Mouse (Mus musculus) layer of hippocampus, adult 11-12 months (tissue): ENCODE results near the gene Spdef.

Experiments
- DNase-seq: peaks from one replicate; pipeline ENCODE4 v3.0.0; 2022; ENCODE audit warnings: low spot score

Gene Spdef

GRCm38 (mm10) chr17:27728770-27729169, at the start of gene Spdef:
Gene Spdef, minus strand, starts transcription at chr17:27728955.
- DNase-seq, result no peak

GRCm38 (mm10) chr17:27777823-27778222, 49.1 kb upstream of the Spdef start:
- DNase-seq, result no peak

- DNase-seq, result no peak
Measured at GRCm38 (mm10) chr17:27774198-27774597, 45.4 kb upstream of the Spdef start.

- no peak for DNase-seq
Measured at GRCm38 (mm10) chr17:27771616-27772015, 42.9 kb upstream of the Spdef start.

DNA sequence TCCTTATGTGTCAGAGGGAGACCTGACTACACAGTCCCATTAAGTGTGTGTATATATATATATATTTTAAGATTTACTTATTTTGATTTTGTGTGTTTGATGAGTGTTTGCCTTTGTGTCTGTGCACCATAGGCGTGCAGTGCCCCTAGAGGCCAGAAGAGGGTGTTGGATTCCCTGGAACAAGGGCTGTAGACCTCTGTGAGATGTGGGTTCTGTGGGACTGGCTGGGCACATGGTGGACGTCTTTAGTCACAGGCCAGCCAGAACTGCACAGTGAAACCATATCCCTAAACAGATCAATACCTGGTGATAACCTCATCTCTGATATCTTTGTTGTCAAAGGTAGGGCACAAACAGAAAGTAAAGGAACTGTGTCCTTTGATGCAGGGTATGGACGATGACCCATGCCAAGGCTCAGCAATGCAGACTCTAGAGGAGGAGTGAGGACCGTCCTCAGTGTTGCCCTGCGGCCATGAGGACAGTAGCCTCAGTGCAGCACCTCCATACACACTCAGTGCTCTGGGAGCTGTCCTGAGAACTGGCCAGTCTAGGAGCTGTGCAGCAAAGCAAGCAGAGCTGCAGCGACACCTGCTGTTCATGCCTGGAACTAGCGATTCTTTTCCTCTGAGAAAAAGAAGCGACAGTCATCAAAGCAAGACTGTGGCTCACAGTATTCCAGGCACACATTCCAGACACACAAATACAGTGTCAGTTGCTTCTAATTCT, 40.2 kb upstream of the Spdef start:
- DNase-seq, result peak; percentile 81

- DNase-seq, result no peak
Measured at GRCm38 (mm10) chr17:27767543-27767942, 38.8 kb upstream of the Spdef start.

DNA sequence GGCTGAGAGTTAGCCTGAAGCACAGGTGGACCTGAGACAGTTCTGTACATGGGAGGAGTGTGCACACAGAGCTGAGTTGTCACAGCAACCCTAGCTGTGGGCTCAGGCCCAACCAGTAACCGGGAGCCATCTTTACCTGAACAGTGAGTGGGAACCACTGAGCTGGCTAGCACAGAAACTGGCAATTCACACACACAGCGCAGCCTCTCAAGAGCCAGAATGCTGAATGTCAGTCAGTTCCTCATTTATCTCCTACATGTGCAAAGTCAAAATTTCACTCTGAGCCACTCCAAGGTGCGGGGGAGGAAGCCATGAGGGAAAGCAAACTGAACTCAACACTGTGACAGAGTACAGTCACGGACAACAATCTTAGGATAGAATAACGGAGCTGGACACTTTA, 38.4 kb upstream of the Spdef start:
- DNase-seq, result no peak

GRCm38 (mm10) chr17:27765066-27765465, 36.3 kb upstream of the Spdef start:
- no peak for DNase-seq

DNA sequence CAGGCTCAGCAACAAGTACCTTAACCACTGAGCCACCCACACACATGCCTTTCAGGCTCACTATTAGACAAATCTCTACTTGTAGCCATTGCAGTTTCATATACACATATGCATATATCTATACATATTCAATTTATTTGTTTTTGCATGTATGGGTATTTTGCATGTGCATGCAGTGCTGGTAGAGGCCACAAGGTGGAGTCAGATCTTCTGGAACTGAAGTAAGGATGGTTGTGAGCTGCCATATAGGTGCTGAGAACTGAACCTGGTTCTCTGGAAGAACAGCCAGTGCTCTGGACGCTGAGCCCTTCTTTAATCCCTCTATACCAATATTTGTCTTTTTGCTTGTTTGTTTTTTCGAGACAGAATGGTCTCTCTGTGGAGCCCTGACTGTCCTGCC, 35.7 kb upstream of the Spdef start:
- DNase-seq, result no peak

DNA sequence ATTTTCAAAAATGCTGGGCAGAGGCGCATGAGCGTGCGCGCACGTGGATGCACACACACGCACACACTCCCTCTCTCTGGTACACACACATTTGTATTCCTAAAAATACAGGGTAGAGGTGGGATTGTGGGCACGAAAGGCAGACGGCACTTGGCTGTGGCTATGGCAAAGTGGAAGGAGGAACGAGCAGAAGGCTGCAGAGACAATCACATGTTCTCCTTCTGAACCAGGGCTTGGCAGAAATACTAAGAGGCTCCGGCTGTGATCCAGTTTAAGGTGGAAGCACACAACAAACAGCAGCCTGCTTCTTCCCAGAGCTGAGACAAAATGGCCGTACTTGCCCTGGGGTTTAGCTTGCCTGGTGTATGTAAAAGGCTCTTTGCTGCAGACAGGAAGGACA, 34.1 kb upstream of the Spdef start:
- DNase-seq, result peak; percentile 62

- DNase-seq, result peak; percentile 95
Measured at GRCm38 (mm10) chr17:27761639-27762336, 33.0 kb upstream of the Spdef start.

GRCm38 (mm10) chr17:27760169-27760568, 31.4 kb upstream of the Spdef start:
- no peak for DNase-seq

- peak; percentile 44 for DNase-seq
Measured at GRCm38 (mm10) chr17:27751314-27752202, 22.8 kb upstream of the Spdef start.

DNA sequence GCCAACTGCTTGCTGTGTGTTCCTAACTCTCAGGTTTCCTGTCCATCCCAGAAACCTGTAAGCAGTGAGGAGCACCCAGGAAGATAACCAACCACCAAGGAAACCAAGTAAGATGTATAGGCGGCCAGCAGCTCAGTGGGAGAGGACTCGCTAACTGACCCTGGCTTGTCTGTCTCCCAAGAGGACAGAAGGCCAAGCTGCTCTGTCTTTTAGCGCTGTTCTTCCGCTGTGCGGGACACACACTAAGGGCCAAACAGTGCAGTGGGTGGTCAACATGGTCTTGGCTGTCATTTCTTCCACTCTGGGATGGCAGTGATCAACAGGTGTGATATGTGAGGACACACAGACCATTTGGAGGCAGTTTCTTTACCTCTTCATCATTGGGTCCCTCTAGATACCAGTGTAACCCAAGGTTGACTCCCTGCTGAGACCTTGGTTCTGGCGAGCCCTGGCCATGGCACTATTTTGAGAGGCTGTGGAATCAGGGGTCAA, 21.7 kb upstream of the Spdef start:
- DNase-seq, result no peak

- DNase-seq, result no peak
Measured at GRCm38 (mm10) chr17:27748123-27748522, 19.4 kb upstream of the Spdef start.

DNA sequence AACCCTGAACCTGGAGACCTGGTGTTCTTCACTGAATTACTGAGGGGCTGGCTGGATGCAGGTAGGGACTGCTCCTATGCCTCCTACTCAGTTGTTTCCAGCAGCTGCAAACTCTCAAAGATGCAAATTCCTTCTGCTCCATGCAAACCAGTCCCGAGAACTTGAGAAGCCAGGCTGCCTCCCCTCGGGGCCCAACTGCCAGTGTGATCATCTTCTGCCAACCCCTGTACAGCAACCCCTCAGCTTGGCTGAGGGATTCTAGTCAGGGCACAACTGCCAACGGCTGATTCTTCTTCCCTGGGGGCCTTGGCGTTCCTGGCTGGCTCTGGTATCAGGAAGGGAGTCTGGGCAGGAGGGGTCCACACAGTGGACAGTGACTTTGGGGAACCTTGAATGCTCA, 17.7 kb upstream of the Spdef start:
- no peak for DNase-seq

- no peak for DNase-seq
Measured at GRCm38 (mm10) chr17:27740961-27741360, 12.2 kb upstream of the Spdef start.

DNA sequence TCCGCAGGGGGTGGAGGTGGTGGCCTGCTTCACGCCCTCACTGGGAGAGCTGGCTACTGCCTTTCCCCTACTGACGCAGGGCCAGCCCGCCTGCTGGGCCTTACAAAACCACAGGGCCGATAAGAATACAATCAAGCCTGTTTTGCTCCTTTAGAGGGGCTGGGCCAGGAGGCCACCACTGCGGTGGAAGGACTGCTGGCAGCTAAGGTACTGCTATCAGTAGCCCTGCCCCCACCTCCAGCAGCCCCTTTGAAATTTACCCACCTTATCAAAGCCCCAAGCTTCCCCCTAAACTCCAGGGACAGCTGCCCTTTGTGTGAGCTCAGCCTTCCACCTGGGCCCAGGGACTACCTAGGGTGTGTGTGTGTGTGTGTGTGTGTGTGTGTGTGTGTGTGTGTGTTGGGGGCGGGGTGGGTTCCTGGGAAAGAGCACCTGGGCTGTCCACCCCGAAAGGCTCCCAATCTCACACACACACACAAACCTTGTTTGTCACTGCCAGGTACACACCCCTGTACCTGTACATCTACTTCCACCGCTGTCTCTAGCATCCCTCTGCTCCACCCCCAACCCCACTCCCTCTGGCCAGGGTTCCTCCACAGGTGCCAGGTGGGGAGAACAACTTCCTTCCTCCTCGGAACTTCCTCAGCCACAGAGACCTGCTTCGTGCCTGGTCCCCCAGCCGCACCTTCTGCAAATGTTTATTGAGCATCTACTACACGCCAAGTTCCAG, 5.8 kb upstream of the Spdef start:
- no peak for DNase-seq

DNA sequence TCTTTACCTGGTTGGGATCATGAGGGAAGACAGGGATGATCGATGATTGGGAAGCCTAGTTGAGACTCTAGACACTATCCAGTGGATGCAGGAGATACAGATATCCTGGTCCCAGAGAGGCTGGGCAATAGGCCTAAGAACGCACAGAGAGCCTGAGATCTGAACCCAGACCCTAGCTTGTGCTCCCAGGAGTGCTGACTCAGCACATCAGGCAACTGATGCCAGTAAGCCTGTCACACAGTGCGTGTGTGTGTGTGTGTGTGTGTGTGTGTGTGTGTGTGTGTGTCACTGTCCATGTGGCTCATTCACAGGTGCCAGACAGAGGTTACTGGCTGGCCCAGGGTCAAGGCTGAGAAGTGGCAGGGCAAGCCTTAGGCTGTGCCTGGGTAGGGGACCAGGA, 3.9 kb upstream of the Spdef start:
- DNase-seq, result no peak

DNA sequence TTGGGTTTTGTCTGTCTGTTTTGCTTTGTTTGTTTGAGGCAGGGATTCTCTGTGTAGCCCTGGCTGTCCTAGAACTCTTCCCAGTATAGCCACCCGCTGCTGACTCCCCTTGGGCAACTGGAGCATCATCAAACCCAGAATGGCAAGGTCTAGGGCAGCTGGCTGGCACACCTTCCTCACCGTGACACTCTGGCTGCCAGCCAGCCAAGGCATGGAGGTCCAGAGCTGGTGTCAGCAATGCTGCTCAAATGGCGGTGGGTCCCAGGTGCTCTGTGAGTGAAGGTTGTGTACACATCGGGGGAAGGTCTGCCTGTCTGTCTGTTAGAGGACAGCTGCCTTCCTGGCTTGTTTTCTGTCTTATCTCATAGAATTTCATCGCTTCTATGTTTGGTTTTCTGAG, 3.4 kb upstream of the Spdef start:
- no peak for DNase-seq

GRCm38 (mm10) chr17:27726527-27726926, 2.2 kb downstream of the Spdef start:
- no peak for DNase-seq

DNA sequence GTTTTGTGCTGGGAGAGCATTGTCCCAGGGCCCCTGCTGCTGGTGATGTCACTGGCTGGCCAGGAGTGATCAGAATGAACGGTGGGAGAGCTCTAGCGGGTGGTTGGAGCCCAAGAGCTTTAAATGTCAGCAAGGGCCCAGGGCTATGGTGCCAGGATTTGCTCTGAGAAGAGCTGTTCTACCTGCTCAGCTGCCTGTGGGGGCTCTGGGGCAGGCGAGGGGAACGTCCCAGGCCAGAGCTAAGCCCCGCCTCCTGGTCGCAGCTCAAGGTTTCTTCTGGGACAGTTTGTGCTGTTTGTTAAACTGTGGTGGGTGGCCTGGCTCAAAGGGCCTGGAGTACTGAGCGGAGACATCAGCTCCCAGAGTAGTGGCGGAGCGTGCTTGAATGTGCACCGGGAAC, 3.3 kb downstream of the Spdef start:
- no peak for DNase-seq
